Mouse (Mus musculus) spleen, embryonic (tissue): ENCODE data around the gene Tenm3.
"Not testable (repeated sequence)": the region's sequence is repeated elsewhere in the genome, so short reads cannot be mapped to it uniquely, and the experiment has no call there.

Experiments used
- CTCF ChIA-PET: fragments of 350-600 bp; sonication (Branson Sonifier 250); formaldehyde crosslinking; loops from one replicate; lab custom pipeline; 2022; lab: Charles Lee

Tenm3 gene

GRCm38 (mm10) chr8:48204838-48205345, 638.9 kb downstream of the Tenm3 start:
- CTCF ChIA-PET, result no interaction called here

GRCm38 (mm10) chr8:48204114-48204837, 639.5 kb downstream of the Tenm3 start:
- CTCF ChIA-PET, result no interaction called here

GRCm38 (mm10) chr8:48203611-48204010, 640.1 kb downstream of the Tenm3 start:
- CTCF ChIA-PET, result interaction anchor here (0.6 kb wide), 1 partner anchor 134 kb away, joined by 8 read pairs; no protein-coding TSS in a partner anchor

- CTCF ChIA-PET, result interaction anchor here (0.6 kb wide), 1 partner anchor 133 kb away, joined by 8 read pairs; no protein-coding TSS in a partner anchor
These were observed 640.6 kb downstream of the Tenm3 start for GRCm38 (mm10) chr8:48203161-48203560.

GRCm38 (mm10) chr8:48202632-48203031, 641.1 kb downstream of the Tenm3 start:
- CTCF ChIA-PET, result no interaction called here

GRCm38 (mm10) chr8:48199171-48199570, 644.6 kb downstream of the Tenm3 start:
- CTCF ChIA-PET, result interaction anchor here (0.7 kb wide), 1 partner anchor 618 kb away, joined by 13 read pairs; no protein-coding TSS in a partner anchor

- CTCF ChIA-PET, result no interaction called here
These were observed 647.8 kb downstream of the Tenm3 start for GRCm38 (mm10) chr8:48195971-48196370.

- CTCF ChIA-PET, result no interaction called here
These were observed 655.2 kb downstream of the Tenm3 start for GRCm38 (mm10) chr8:48188586-48188985.

GRCm38 (mm10) chr8:48183758-48184157, 660.0 kb downstream of the Tenm3 start:
- CTCF ChIA-PET, result no interaction called here

GRCm38 (mm10) chr8:48181000-48181399, 662.8 kb downstream of the Tenm3 start:
- CTCF ChIA-PET, result no interaction called here

GRCm38 (mm10) chr8:48180146-48180545, 663.6 kb downstream of the Tenm3 start:
- CTCF ChIA-PET, result not testable (repeated sequence)

GRCm38 (mm10) chr8:48178993-48179392, 664.8 kb downstream of the Tenm3 start:
- CTCF ChIA-PET, result no interaction called here

- CTCF ChIA-PET, result no interaction called here
These were observed 665.9 kb downstream of the Tenm3 start for GRCm38 (mm10) chr8:48177876-48178275.
